Mouse (Mus musculus) inflammation-experienced regulatory T-cells (primary cell): ENCODE measurements around the gene Gm3250. TPM values are rescaled to one million over a fixed set of nuclear protein-coding genes. Genes with fewer than 3 reads are reported as not detected.

Experiments
- polyA plus RNA-seq, 2 experiments: library from polyadenylated mRNA; unstranded; fragments of 100-300 nt; shearing (Covaris generic); gene quantifications; one replicate each; pipeline ENCODE4 v1.2.1; 2017

The Gm3250 gene
- polyA plus RNA-seq: not detected

GRCm38 (mm10) chr10:77782442-77782841 is at the start of gene Gm3250:
Gene Gm3250, minus strand, starts transcription at chr10:77782542.

GRCm38 (mm10) chr10:77826951-77827350 is 44.6 kb upstream of the Gm3250 start, which contains the start of gene Krtap10-4:
Gene Krtap10-4, minus strand, starts transcription at chr10:77827095.

GRCm38 (mm10) chr10:77814382-77814781 is 32.0 kb upstream of the Gm3250 start, which contains the start of gene Gm2696:
Gene Gm2696, plus strand, starts transcription at chr10:77814682.

GRCm38 (mm10) chr10:77811743-77812142 is 29.4 kb upstream of the Gm3250 start, which contains the start of gene Gm9507:
Gene Gm9507, minus strand, starts transcription at chr10:77811843.

GRCm38 (mm10) chr10:77798921-77799508 is 16.7 kb upstream of the Gm3250 start, which contains the start of gene Gm19668:
Gene Gm19668, minus strand, starts transcription at chr10:77799133.

GRCm38 (mm10) chr10:77794976-77795375 is 12.6 kb upstream of the Gm3250 start, which contains the start of gene Gm9639:
Gene Gm9639, minus strand, starts transcription at chr10:77795076.

GRCm38 (mm10) chr10:77787876-77788275 is 5.5 kb upstream of the Gm3250 start, which contains the start of gene Gm7137:
Gene Gm7137, minus strand, starts transcription at chr10:77788200.

GRCm38 (mm10) chr10:77776844-77777243 is 5.5 kb downstream of the Gm3250 start, which contains the start of gene Gm7138:
Gene Gm7138, minus strand, starts transcription at chr10:77776944.

GRCm38 (mm10) chr10:77771225-77771624 is 11.1 kb downstream of the Gm3250 start, which contains the start of gene Gm3238:
Gene Gm3238, minus strand, starts transcription at chr10:77771325.

GRCm38 (mm10) chr10:77759582-77759981 is 22.8 kb downstream of the Gm3250 start, which contains the start of gene Gm3233:
Gene Gm3233, minus strand, starts transcription at chr10:77759682.

GRCm38 (mm10) chr10:77751254-77751653 is 31.1 kb downstream of the Gm3250 start, which contains the start of gene Gm9736:
Gene Gm9736, minus strand, starts transcription at chr10:77751354.

GRCm38 (mm10) chr10:77741924-77742688 is 40.2 kb downstream of the Gm3250 start, which contains the start of gene Gm18596:
Gene Gm18596, minus strand, starts transcription at chr10:77742638.

Other genes starting within 250 kb of the Gm3250 start
- gene Pttg1ip, start 200.8 kb downstream of the Gm3250 start, polyA plus RNA-seq: 100 to 1,000 TPM in 1 of 2 experiments, 10 to 100 TPM in 1; 89.0 to 125 TPM
- 100 to 1,000 TPM in 1 of 2 experiments, 10 to 100 TPM in 1; 95.5 to 116 TPM for gene Sumo3, start 176.4 kb downstream of the Gm3250 start, polyA plus RNA-seq
- 1 to 10 TPM in 1 of 2 experiments, not detected in 1; 2.4 TPM for gene Gm49325, start 176.3 kb downstream of the Gm3250 start, polyA plus RNA-seq
- gene Ube2g2, start 160.3 kb downstream of the Gm3250 start, polyA plus RNA-seq: 10 to 100 TPM; 44.0 to 51.5 TPM
- 1 to 10 TPM in 1 of 2 experiments, under 1 TPM in 1; 0.58 to 1.0 TPM for gene Tspear, start 96.0 kb downstream of the Gm3250 start, polyA plus RNA-seq
- gene Gm19402, start 91.8 kb downstream of the Gm3250 start, polyA plus RNA-seq: 1 to 10 TPM in 1 of 2 experiments, not detected in 1; 1.2 TPM
- under 1 TPM; 0.53 to 0.62 TPM for gene Gm9508, start 85.3 kb downstream of the Gm3250 start, polyA plus RNA-seq
- gene Gm10272, start 75.9 kb downstream of the Gm3250 start, polyA plus RNA-seq: not detected
- not detected for gene Gm10024, start 71.1 kb downstream of the Gm3250 start, polyA plus RNA-seq
- gene Gm10142, start 66.7 kb downstream of the Gm3250 start, polyA plus RNA-seq: not detected
- gene Krtap12-1, start 61.9 kb downstream of the Gm3250 start, polyA plus RNA-seq: not detected
- not detected for gene Gm10100, start 56.1 kb downstream of the Gm3250 start, polyA plus RNA-seq
- not detected for gene Gm18596, start 39.9 kb downstream of the Gm3250 start, polyA plus RNA-seq
- under 1 TPM in 1 of 2 experiments, not detected in 1; 0.81 TPM for gene Gm9736, start 31.2 kb downstream of the Gm3250 start, polyA plus RNA-seq
- not detected for gene Gm3233, start 22.9 kb downstream of the Gm3250 start, polyA plus RNA-seq
- gene Gm3238, start 11.2 kb downstream of the Gm3250 start, polyA plus RNA-seq: not detected
- gene Gm7138, start 5.6 kb downstream of the Gm3250 start, polyA plus RNA-seq: not detected
- 1 to 10 TPM in 1 of 2 experiments, not detected in 1; 1.3 TPM for gene Gm7137, start 5.7 kb upstream of the Gm3250 start, polyA plus RNA-seq
- gene Gm9639, start 12.5 kb upstream of the Gm3250 start, polyA plus RNA-seq: not detected
- gene Gm19668, start 16.6 kb upstream of the Gm3250 start, polyA plus RNA-seq: not detected
- gene Gm9507, start 29.3 kb upstream of the Gm3250 start, polyA plus RNA-seq: not detected
- gene Gm2696, start 32.1 kb upstream of the Gm3250 start, polyA plus RNA-seq: not detected
- gene Krtap10-4, start 44.6 kb upstream of the Gm3250 start, polyA plus RNA-seq: not detected
- gene Krtap10-10, start 53.4 kb upstream of the Gm3250 start, polyA plus RNA-seq: under 1 TPM in 1 of 2 experiments, not detected in 1; 0.33 TPM
- gene Gm36176, start 64.3 kb upstream of the Gm3250 start, polyA plus RNA-seq: not detected
- gene Gm10318, start 70.3 kb upstream of the Gm3250 start, polyA plus RNA-seq: not detected
- not detected for gene Gm3285, start 79.4 kb upstream of the Gm3250 start, polyA plus RNA-seq
- gene Lrrc3, start 120.0 kb upstream of the Gm3250 start, polyA plus RNA-seq: 1 to 10 TPM in 1 of 2 experiments, under 1 TPM in 1; 0.13 to 2.1 TPM
- 1 to 10 TPM; 1.0 to 1.3 TPM for gene Trpm2, start 188.0 kb upstream of the Gm3250 start, polyA plus RNA-seq
- gene 1810043G02Rik, start 196.0 kb upstream of the Gm3250 start, polyA plus RNA-seq: 10 to 100 TPM in 1 of 2 experiments, 1 to 10 TPM in 1; 7.9 to 10.6 TPM
- gene Pfkl, start 227.5 kb upstream of the Gm3250 start, polyA plus RNA-seq: 10 to 100 TPM; 62.7 to 87.7 TPM